Mouse (Mus musculus) liver, postnatal 0 days (tissue): ENCODE data around the gene Rmnd5a.

Source experiments
- CTCF ChIP-seq: sonication (generic); IDR thresholded peaks from 2 replicates; pipeline ENCODE4 v1.5.1; 2016; ENCODE audit warnings: antibody characterized with exemption, low read depth
- EP300 ChIP-seq: IDR thresholded peaks from 2 replicates; pipeline ENCODE4 v1.6.1; 2016; ENCODE audit warnings: antibody characterized with exemption, low read depth, mild to moderate bottlenecking

DNA sequence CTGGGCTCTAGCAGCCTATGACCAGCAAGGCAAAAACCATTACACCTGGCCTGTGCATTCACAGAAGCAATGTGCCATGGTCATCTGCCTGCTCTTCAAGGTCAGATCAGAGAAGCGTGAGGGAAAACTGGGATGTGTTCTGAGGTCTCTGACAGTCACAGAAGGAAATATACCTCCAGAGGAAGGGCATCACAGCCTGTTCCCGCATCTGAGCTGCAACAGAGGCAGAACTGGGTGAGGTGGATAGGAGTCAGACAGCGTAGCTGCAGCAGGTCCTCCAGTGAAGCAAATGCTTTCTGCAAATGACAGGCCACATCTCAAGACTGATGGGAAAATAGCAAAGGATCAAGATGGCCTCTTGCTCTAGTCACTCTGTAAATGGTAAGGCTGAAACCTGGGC is 101.5 kb downstream of the Rmnd5a start:
- TF ChIP-seq CTCF: no peak
- TF ChIP-seq EP300: no peak
